Mouse (Mus musculus): Measurements from ENCODE around the gene Cnih2.

GRCm38 (mm10) chr19:5108271-5108575, 9.9 kb upstream of the Cnih2 start:
- TF ChIP-seq CTCF (IDR thresholded peaks at IDR 0.05; ENCODE audit: borderline replicate concordance, control insufficient read depth, extremely low read depth, insufficient read depth, low read length, poor library complexity) (no peak), POLR2A (IDR thresholded peaks at IDR 0.05; ENCODE audit: control insufficient read depth, extremely low read depth, insufficient read depth, low read length, poor library complexity) (no peak)
